Mouse (Mus musculus) C2C12 (cell line): ENCODE results near the gene Tap2. TPM values are rescaled to one million over a fixed set of nuclear protein-coding genes. Genes with fewer than 3 reads are reported as not detected.
A peak's percentile ranks its signal among the peaks of the same experiment; 100 is the strongest.

ENCODE experiments used
- H3K27me3 ChIP-seq: one replicate; pipeline ENCODE4 v1.6.1; 2011; ENCODE audit not compliant: control insufficient read depth, insufficient read depth, insufficient read length
- H3K36me3 ChIP-seq: one replicate; pipeline ENCODE4 v1.6.1; 2011; ENCODE audit not compliant: control insufficient read depth, insufficient read depth
- H3K4me3 ChIP-seq: one replicate; pipeline ENCODE4 v1.5.1; 2011; ENCODE audit warnings: mild to moderate bottlenecking, control low read depth; ENCODE audit not compliant: poor library complexity, insufficient read depth, severe bottlenecking
- H3K79me2 ChIP-seq: one replicate; pipeline ENCODE4 v1.6.1; 2011; ENCODE audit not compliant: control insufficient read depth, insufficient read depth
- H3K79me3 ChIP-seq: one replicate; pipeline ENCODE4 v1.6.1; 2011; ENCODE audit warnings: low read depth, control low read depth
- H3ac ChIP-seq: one replicate; pipeline ENCODE3; 2011; ENCODE audit warnings: low read depth; ENCODE audit not compliant: control insufficient read depth, insufficient read length
- CEBPB ChIP-seq: IDR thresholded peaks from one replicate; pipeline ENCODE4 v1.6.1; 2011; ENCODE audit warnings: low read depth, mild to moderate bottlenecking, control low read depth, moderate library complexity
- CTCF ChIP-seq: IDR thresholded peaks from one replicate; pipeline ENCODE4 v1.5.1; 2011; ENCODE audit not compliant: control insufficient read depth, insufficient read depth, insufficient read length
- FOSL1 ChIP-seq: IDR thresholded peaks from one replicate; pipeline ENCODE4 v1.8.0; 2011; ENCODE audit warnings: mild to moderate bottlenecking, low read length; ENCODE audit not compliant: poor library complexity, insufficient read depth, severe bottlenecking
- MAX ChIP-seq: IDR thresholded peaks from one replicate; pipeline ENCODE4 v1.6.1; 2011; ENCODE audit warnings: mild to moderate bottlenecking, control low read depth
- MYOD1 ChIP-seq: IDR thresholded peaks from one replicate; pipeline ENCODE4 v1.6.1; 2011; ENCODE audit warnings: low read depth; ENCODE audit not compliant: control insufficient read depth, insufficient read length
- MYOG ChIP-seq: IDR thresholded peaks from one replicate; pipeline ENCODE4 v1.6.1; 2011; ENCODE audit not compliant: control insufficient read depth, insufficient read length; ENCODE audit errors: extremely low read depth
- USF1 ChIP-seq: IDR thresholded peaks from one replicate; pipeline ENCODE4 v1.6.1; 2011; ENCODE audit warnings: low read depth, mild to moderate bottlenecking, control low read depth, moderate library complexity
- polyA plus RNA-seq: library from polyadenylated mRNA; unstranded; fragments of >200 nt; fragmentation: generic; extraction: Trizol; gene quantifications from one replicate; pipeline ENCODE4 v1.2.1, GENCODE M21; 2012; ENCODE audit warnings: missing spikeins

The Tap2 gene
- polyA plus RNA-seq, 1 experiment, result 0.47 TPM

- TF ChIP-seq FOSL1, result no peak
- no peak for TF ChIP-seq MAX
- TF ChIP-seq MYOG, result no peak
- TF ChIP-seq CTCF, result no peak
- TF ChIP-seq MYOD1, result no peak
- TF ChIP-seq CEBPB, result no peak
- no peak for TF ChIP-seq USF1
- no peak overlapping the region for H3K4me3 ChIP-seq
- no peaks in the 10 kb centered on the region for H3K79me3 ChIP-seq
- H3K79me2 ChIP-seq, result no peaks in the 10 kb centered on the region
- peaks cover 30% of the 10 kb centered on the region for H3K27me3 ChIP-seq
- no peaks in the 10 kb centered on the region for H3K36me3 ChIP-seq
- no peak overlapping the region for H3ac ChIP-seq
These were observed 23.1 kb upstream of the Tap2 start for GRCm38 (mm10) chr17:34179913-34180859.

- H3K27me3 ChIP-seq, result peaks cover 48% of the 10 kb centered on the region
These were observed 19.6 kb upstream of the Tap2 start for GRCm38 (mm10) chr17:34183564-34184219.

GRCm38 (mm10) chr17:34185526-34185925, 17.8 kb upstream of the Tap2 start:
- TF ChIP-seq CTCF, result no peak
- no peak for TF ChIP-seq CEBPB
- no peak for TF ChIP-seq MYOD1
- TF ChIP-seq MYOG, result no peak
- TF ChIP-seq USF1, result no peak
- TF ChIP-seq FOSL1, result no peak
- TF ChIP-seq MAX, result no peak
- H3K4me3 ChIP-seq, result no peak overlapping the region
- H3K36me3 ChIP-seq, result no peaks in the 10 kb centered on the region
- H3K79me2 ChIP-seq, result no peaks in the 10 kb centered on the region
- H3ac ChIP-seq, result no peak overlapping the region
- no peaks in the 10 kb centered on the region for H3K79me3 ChIP-seq
- H3K27me3 ChIP-seq, result peaks cover 51% of the 10 kb centered on the region

More at GRCm38 (mm10) chr17:34183564-34184219, 19.6 kb upstream of the Tap2 start:
- H3K79me3 ChIP-seq, result no peaks in the 10 kb centered on the region
- H3K36me3 ChIP-seq, result no peaks in the 10 kb centered on the region
- no peak overlapping the region for H3K4me3 ChIP-seq
- no peak for TF ChIP-seq CEBPB
- TF ChIP-seq MYOG, result no peak
- no peak for TF ChIP-seq MYOD1
- no peak for TF ChIP-seq USF1
- no peak for TF ChIP-seq FOSL1
- no peak for TF ChIP-seq MAX
- no peak for TF ChIP-seq CTCF
- no peak overlapping the region for H3ac ChIP-seq
- H3K79me2 ChIP-seq, result no peaks in the 10 kb centered on the region

GRCm38 (mm10) chr17:34186885-34187260, 16.5 kb upstream of the Tap2 start:
- no peak for TF ChIP-seq CEBPB
- no peak for TF ChIP-seq MYOD1
- no peak for TF ChIP-seq MYOG
- no peak for TF ChIP-seq MAX
- no peak for TF ChIP-seq CTCF
- no peak for TF ChIP-seq FOSL1
- TF ChIP-seq USF1, result no peak
- no peaks in the 10 kb centered on the region for H3K36me3 ChIP-seq
- H3K27me3 ChIP-seq, result peaks cover 55% of the 10 kb centered on the region

GRCm38 (mm10) chr17:34187261-34187916, 15.9 kb upstream of the Tap2 start, which contains the start of the genes Tap1 and Psmb9:
TSS of gene Tap1 (plus strand) at chr17:34187553.
TSS of gene Psmb9 (minus strand) at chr17:34187764.
- Histone ChIP-seq H3ac (peak within 1 kb of the TSS; percentile 42), H3K4me3 (peak within 1 kb of the TSS; percentile 30), H3K79me3 (no peaks in the 10 kb centered on the region), H3K36me3 (no peaks in the 10 kb centered on the region), H3K27me3 (peaks cover 56% of the 10 kb centered on the region), H3K79me2 (no peaks in the 10 kb centered on the region)
- no peak for TF ChIP-seq MYOD1
- no peak for TF ChIP-seq FOSL1
- TF ChIP-seq CTCF, result no peak
- no peak for TF ChIP-seq USF1
- TF ChIP-seq CEBPB, result no peak
- TF ChIP-seq MAX, result no peak
- no peak for TF ChIP-seq MYOG

More at GRCm38 (mm10) chr17:34186885-34187260, 16.5 kb upstream of the Tap2 start:
- no peaks in the 10 kb centered on the region for H3K79me3 ChIP-seq
- no peaks in the 10 kb centered on the region for H3K79me2 ChIP-seq
- peak overlapping the region; percentile 30 for H3K4me3 ChIP-seq
- peak overlapping the region; percentile 42 for H3ac ChIP-seq
